Mouse (Mus musculus): Measurements from ENCODE around the gene Sipa1l2.

DNA sequence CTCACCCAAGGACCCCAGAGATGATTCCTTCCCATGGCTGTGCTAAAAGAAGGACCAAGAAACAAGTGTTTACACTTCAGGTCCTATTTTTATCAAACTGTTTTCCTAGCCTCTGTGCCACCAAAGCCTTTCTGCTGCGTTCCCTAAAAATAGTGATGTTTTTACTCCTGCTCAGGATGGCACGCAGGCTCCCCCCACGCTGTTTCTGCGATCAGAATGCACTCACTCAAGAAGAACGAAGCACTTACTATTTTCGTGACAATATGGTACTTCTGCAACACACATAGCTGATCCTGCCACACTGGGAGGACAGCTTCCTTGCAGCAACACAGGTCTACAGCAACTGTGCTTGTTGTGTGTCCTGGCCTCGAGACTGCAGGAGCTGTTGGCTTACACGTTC, 62.3 kb downstream of the Sipa1l2 start:
- TF ChIP-seq POLR2A (IDR thresholded peaks at IDR 0.05; ENCODE audit: insufficient read depth, low read depth, low read length) (no peak), CTCF (IDR thresholded peaks at IDR 0.05; ENCODE audit: insufficient read depth, low read depth, low read length) (no peak)

All from olfactory bulb, adult 2 months (tissue).